Mouse (Mus musculus) splenic B cell, adult 2 months (primary cell): ENCODE measurements around the gene Kiz.

Source experiments
- DNase-seq: peaks from one replicate; pipeline ENCODE4 v3.0.0-alpha.2; 2011; ENCODE audit warnings: low read depth, low spot score
- H3K27me3 ChIP-seq: 2 replicates; pipeline ENCODE4 v1.6.1; 2012; ENCODE audit warnings: mild to moderate bottlenecking, low read length, moderate library complexity, mixed read lengths; ENCODE audit not compliant: control insufficient read depth, poor library complexity, insufficient read depth, severe bottlenecking
- H3K36me3 ChIP-seq: 2 replicates; pipeline ENCODE4 v1.6.1; 2012; ENCODE audit warnings: mild to moderate bottlenecking, low read length, moderate library complexity, mixed read lengths; ENCODE audit not compliant: control insufficient read depth, poor library complexity, insufficient read depth, severe bottlenecking

Gene Kiz

GRCm38 (mm10) chr2:146888786-146889414, 33.2 kb downstream of the Kiz start:
- DNase-seq, result no peak
- 0 out of 2 replicates have a peak, but pooled peaks cover 2% of the 10 kb centered on the region for H3K36me3 ChIP-seq
- H3K27me3 ChIP-seq, result no peaks in the 10 kb centered on the region

- no peaks in the 10 kb centered on the region for H3K36me3 ChIP-seq
- DNase-seq, result peak; percentile 27
- no peaks in the 10 kb centered on the region for H3K27me3 ChIP-seq
Measured at GRCm38 (mm10) chr2:146898977-146899376, 43.3 kb downstream of the Kiz start.

DNA sequence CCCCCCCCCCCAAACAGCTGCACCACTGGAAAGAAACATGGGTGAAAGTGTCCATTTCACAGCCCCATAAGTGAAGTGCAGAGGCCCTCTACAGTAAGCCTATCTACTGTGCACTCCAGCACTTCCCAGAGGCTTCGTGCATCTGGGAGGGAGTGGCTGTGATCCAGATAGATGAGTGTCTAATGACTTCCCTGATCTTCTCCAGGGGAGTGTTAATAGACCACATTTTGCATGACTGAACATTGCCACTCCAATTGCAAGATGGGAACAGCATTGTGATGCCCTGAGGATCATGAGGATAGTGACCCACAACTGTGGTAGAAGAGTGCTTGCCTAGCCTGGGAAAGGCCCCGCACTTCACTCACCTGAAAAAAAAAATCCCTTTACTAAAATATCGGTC, 60.4 kb downstream of the Kiz start:
- no peak for DNase-seq
- Histone ChIP-seq H3K27me3 (no peaks in the 10 kb centered on the region), H3K36me3 (no peaks in the 10 kb centered on the region)

- no peaks in the 10 kb centered on the region for H3K27me3 ChIP-seq
- H3K36me3 ChIP-seq, result no peaks in the 10 kb centered on the region
- DNase-seq, result no peak
Measured at GRCm38 (mm10) chr2:146917770-146918169, 62.1 kb downstream of the Kiz start.

GRCm38 (mm10) chr2:146920375-146921160, 64.9 kb downstream of the Kiz start:
- Histone ChIP-seq H3K27me3 (no peaks in the 10 kb centered on the region), H3K36me3 (no peaks in the 10 kb centered on the region)
- DNase-seq, result no peak

DNA sequence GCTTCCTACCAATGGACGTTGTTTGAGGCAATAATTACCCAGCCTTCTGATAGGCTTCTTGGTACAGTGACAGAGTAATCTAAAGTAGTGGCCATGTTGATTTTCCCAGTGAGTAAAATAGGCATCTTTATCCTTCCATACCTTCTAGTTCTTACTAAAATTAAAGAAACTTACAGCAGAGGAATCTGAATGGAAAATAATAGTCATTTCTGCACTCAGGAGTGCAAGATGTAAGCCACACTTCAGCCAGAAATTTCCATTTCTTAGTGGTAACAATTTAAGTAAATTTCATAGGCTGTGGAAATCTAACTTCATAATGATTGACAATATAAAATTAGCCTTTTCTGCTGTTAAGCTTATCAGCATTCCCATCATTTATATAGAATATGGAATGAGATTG, 69.6 kb downstream of the Kiz start:
- no peak for DNase-seq
- no peaks in the 10 kb centered on the region for H3K36me3 ChIP-seq
- H3K27me3 ChIP-seq, result no peaks in the 10 kb centered on the region

GRCm38 (mm10) chr2:146925846-146926245, 70.2 kb downstream of the Kiz start:
- H3K36me3 ChIP-seq, result no peaks in the 10 kb centered on the region
- H3K27me3 ChIP-seq, result no peaks in the 10 kb centered on the region
- no peak for DNase-seq

DNA sequence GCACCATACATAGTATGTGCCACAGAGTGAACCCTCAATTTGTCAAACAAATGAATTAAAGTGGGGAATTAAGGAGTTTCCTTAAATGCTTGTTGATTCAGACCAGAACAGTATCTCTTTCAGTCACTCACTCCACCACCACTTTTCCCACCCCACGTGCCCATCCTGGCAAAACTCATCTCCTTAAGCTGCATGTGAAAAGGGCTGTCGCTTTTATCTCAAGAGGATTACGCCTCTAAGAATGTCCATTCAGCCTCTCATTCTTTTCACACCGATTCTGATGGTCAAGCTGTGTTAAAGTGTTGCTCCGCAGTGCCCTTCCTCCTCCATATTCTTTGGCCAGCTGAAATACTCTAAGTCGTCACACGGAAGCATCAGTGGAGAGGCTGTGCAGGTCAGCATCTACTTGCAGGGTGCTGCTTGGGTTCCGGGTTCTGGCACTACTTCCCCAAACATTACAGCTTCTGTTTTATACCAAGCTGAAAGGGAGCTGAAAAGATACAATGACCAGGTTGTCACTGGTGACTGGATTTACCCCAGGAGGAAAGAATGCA, 92.6 kb downstream of the Kiz start:
- no peak for DNase-seq
- Histone ChIP-seq H3K36me3 (no peaks in the 10 kb centered on the region), H3K27me3 (no peaks in the 10 kb centered on the region)

DNA sequence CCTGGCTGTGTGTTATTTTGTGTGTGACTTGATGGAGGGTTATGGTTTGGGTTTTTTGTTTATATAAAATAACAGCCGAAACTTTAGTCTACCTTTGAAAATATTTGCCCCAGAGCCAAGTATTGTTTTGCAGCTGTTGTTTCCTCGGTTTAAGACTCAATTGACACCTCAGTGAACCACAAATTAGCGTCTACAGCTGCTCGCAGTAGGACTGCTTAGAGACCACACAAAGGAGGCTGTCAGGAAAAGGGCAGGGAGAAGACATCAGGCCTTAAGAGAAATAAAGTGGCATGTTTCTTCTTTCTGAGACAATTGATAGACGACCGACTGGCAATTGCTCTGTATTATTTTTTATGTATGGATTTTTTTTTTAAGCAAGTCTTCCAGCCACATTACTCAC, 100.7 kb downstream of the Kiz start:
- no peaks in the 10 kb centered on the region for H3K27me3 ChIP-seq
- H3K36me3 ChIP-seq, result no peaks in the 10 kb centered on the region; the same call in 1 of the 2 replicates
- DNase-seq, result no peak

DNA sequence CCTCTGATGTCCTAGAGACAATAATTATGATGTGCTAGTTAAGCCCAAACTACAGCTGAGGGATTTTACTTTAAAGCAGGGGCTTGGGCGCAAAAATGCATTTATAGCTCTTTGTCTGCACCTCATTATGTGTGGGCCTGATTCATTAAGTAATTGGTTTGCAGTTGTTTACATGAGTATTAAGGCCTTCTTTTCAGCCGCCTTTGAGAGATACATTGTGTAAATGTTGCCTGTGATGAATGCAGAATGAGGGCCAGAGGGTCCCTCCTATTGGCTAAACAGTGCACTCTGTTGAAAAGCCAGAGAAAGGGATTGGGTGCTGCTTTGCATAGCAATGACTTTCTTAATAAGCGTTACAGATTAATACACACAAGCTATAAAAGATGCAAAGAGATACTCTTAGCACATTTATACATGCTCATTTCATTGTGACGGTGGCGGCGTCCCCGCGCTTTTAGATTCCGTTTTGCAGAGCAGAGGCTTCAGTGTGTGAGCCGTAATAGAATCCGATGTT, 102.8 kb downstream of the Kiz start:
- Histone ChIP-seq H3K27me3 (no peaks in the 10 kb centered on the region), H3K36me3 (no peaks in the 10 kb centered on the region; the same call in 1 of the 2 replicates)
- no peak for DNase-seq

DNA sequence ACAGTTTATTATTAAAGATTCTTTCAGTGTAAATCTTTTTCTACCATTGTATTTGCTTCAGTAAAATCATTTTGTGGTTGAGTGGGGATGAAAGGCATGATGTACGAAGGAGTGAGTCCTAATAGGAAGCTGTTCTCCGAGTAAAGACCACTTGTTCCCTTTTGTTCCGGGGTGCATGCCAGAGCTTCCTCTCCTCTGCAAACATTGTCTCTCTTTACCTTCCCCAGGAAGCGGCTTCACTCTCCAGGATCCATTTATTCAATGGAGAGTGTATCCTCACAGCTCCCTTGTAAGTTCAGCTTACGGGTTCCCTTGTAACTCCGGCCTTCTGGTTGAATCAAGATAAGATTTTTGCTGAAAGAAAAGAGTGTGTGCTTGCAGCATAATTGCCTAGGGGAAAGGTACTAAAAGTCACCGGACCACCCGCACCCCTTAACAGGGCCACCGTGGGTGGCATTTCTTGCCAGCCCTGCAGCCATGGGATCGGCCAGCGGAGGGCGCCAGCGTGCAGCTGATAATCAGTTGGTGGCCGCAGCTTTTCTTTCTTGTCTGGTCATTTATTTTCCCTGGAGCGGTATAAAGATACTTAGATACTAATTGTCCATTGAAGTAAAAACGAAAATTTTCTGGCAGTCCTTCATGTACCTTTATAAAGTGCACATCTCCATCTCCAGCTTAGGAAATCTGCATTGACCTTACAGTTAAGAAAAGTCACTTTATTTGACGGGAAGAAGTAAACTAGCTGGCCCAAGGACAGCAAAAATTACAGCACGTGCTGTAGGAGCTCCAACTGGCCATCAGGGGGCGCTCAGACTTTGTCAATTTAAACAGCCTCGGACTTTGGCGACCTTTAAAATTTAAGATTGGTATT, 103.5 kb downstream of the Kiz start:
- peaks cover 2% of the 10 kb centered on the region; the same call in 1 of the 2 replicates for H3K36me3 ChIP-seq

DNA sequence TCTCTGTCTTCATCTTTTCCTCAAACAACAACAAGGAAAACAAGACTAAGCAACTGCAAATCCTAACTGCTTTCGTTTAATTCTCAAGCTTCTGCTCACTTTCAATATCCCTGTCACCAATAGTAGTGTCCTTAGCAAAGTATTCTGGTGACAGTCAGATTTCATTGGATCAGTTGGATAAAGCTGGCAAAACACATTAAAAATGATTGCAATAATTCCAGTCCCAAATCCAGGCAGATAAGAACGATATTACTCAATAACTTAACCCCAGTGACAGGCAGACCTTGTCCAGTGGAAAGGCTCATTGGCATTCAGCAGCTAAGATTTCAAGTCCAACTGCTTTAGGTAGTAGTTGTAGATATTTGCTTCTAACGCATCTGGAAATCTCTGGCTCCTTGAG, 119.4 kb downstream of the Kiz start:
- no peaks in the 10 kb centered on the region for H3K36me3 ChIP-seq
- no peaks in the 10 kb centered on the region for H3K27me3 ChIP-seq
- no peak for DNase-seq

More for the DNA sequence above, 103.5 kb downstream of the Kiz start:
- peak; percentile 82 for DNase-seq
- no peaks in the 10 kb centered on the region for H3K27me3 ChIP-seq

DNA sequence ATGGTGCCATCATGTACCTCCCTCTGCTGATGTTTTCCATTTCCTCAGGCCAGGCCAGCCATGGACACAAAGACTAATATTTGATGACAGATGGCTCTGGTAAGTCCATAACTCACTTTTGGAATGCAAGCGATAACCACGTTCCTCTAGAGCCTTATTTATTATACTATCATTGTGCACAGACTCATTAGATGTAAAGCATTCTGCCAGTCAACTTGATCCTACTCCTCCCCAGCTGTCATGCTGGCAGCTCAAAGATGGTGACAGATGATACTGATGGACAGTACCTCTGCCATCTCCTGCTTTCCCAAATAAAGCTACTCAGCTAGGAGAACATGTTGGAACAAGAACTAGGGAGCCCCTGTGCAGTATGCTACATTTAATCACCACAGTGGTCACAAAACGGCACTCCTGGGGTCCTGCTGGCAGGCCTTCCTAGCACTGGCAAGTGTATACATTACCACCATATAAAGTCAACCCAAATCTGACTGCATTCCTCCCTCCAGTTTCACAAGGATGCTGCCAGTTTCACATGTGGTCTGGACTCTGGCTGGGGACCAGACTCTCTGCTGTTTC, 119.9 kb downstream of the Kiz start:
- no peaks in the 10 kb centered on the region; the same call in 1 of the 2 replicates for H3K27me3 ChIP-seq
- no peak for DNase-seq
- H3K36me3 ChIP-seq, result no peaks in the 10 kb centered on the region

DNA sequence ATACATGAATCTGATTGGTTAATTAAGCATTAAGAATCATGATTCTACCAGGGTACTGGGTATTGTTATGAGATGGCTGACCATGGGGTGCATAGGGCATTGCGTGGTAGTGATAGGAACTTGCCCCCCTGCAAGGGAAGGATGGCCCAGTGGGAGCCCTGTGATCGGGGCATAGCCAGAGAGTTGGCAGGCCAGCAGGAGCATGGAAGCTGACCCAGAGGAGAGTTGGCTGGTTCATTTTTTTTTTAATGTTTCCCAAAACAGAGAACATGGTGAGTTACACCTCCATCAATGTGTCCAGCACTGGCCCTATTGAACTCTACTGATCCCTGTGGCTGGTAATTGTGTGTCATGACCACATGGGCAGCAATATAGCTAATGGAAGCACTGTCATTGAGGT, 127.1 kb downstream of the Kiz start:
- no peak for DNase-seq
- Histone ChIP-seq H3K27me3 (no peaks in the 10 kb centered on the region; the same call in 1 of the 2 replicates), H3K36me3 (no peaks in the 10 kb centered on the region)
